Mouse (Mus musculus) testis, adult 2 months (tissue): Measurements from ENCODE around the gene Uqcrh. TPM values are rescaled to one million over a fixed set of nuclear protein-coding genes. Genes with fewer than 3 reads are reported as not detected.

Experiments used
- H3K27ac ChIP-seq: fragments of 200-500 bp; 2 replicates; pipeline ENCODE4 v1.5.1; 2012; ENCODE audit warnings: low read depth, low read length; ENCODE audit not compliant: control insufficient read depth, insufficient read depth
- H3K27me3 ChIP-seq: fragments of 200-500 bp; 2 replicates; pipeline ENCODE4 v1.6.1; 2012; ENCODE audit warnings: mild to moderate bottlenecking, low read length, moderate library complexity; ENCODE audit not compliant: control insufficient read depth, insufficient read depth
- H3K36me3 ChIP-seq: fragments of 200-500 bp; 2 replicates; pipeline ENCODE4 v1.6.1; 2012; ENCODE audit warnings: mild to moderate bottlenecking, low read length; ENCODE audit not compliant: control insufficient read depth, insufficient read depth
- H3K4me1 ChIP-seq: fragments of 200-500 bp; 2 replicates; pipeline ENCODE4 v1.6.1; 2012; ENCODE audit warnings: low read length; ENCODE audit not compliant: control insufficient read depth, insufficient read depth
- H3K4me3 ChIP-seq: fragments of 200-500 bp; 2 replicates; pipeline ENCODE4 v1.5.1; 2012; ENCODE audit warnings: low read depth, mild to moderate bottlenecking, low read length, moderate library complexity, mixed read lengths; ENCODE audit not compliant: control insufficient read depth
- CTCF ChIP-seq: fragments of 200-500 bp; IDR thresholded peaks from 2 replicates; pipeline ENCODE4 v1.5.1; 2012; ENCODE audit warnings: low read depth, mild to moderate bottlenecking, inconsistent platforms, low read length, moderate library complexity; ENCODE audit not compliant: control insufficient read depth, insufficient read depth, insufficient replicate concordance
- POLR2A ChIP-seq: fragments of 200-500 bp; IDR thresholded peaks from 2 replicates; pipeline ENCODE4 v1.6.1; 2012; ENCODE audit warnings: low read depth, mild to moderate bottlenecking, inconsistent platforms, low read length, moderate library complexity; ENCODE audit not compliant: control insufficient read depth
- polyA plus RNA-seq: library from polyadenylated mRNA; depleted of rRNA; stranded (reverse); fragments of >200 nt; gene quantifications from 2 replicates; pipeline ENCODE4 v1.2.3, GENCODE M21; 2012

Uqcrh gene
- polyA plus RNA-seq, 1 experiment, result 112 TPM

GRCm38 (mm10) chr4:116053399-116053961 is 21.4 kb downstream of the Uqcrh start, which contains the start of gene Nsun4:
Gene Nsun4, minus strand, starts transcription at chr4:116053876.
- H3K4me1 ChIP-seq, result no peaks in the 10 kb centered on the region
- no peaks in the 10 kb centered on the region for H3K27me3 ChIP-seq
- peak within 1 kb of the TSS; percentile 84 for H3K27ac ChIP-seq
- no peaks in the 10 kb centered on the region for H3K36me3 ChIP-seq
- TF ChIP-seq CTCF (no peak), POLR2A (peak; percentile 86)
- peak within 1 kb of the TSS; percentile 91 for H3K4me3 ChIP-seq

GRCm38 (mm10) chr4:116052526-116053293 is 22.2 kb downstream of the Uqcrh start:
- Histone ChIP-seq H3K36me3 (no peaks in the 10 kb centered on the region), H3K4me1 (no peaks in the 10 kb centered on the region), H3K27ac (peak overlapping the region; percentile 84), H3K4me3 (peak overlapping the region; percentile 91), H3K27me3 (no peaks in the 10 kb centered on the region)
- no peak for TF ChIP-seq CTCF
- TF ChIP-seq POLR2A, result no peak

- no peak overlapping the region for H3K27ac ChIP-seq
- TF ChIP-seq CTCF (no peak), POLR2A (no peak)
- no peak overlapping the region for H3K4me3 ChIP-seq
Observed at GRCm38 (mm10) chr4:116049211-116049610, 25.7 kb downstream of the Uqcrh start.

GRCm38 (mm10) chr4:116048130-116048920 is 26.5 kb downstream of the Uqcrh start:
- H3K4me3 ChIP-seq, result peak overlapping the region; percentile 28
- no peaks in the 10 kb centered on the region for H3K27me3 ChIP-seq
- TF ChIP-seq CTCF, result no peak
- TF ChIP-seq POLR2A, result no peak
- no peaks in the 10 kb centered on the region for H3K36me3 ChIP-seq
- no peak overlapping the region for H3K27ac ChIP-seq
- H3K4me1 ChIP-seq, result no peaks in the 10 kb centered on the region

More at GRCm38 (mm10) chr4:116049211-116049610, 25.7 kb downstream of the Uqcrh start:
- H3K27me3 ChIP-seq, result no peaks in the 10 kb centered on the region
- no peaks in the 10 kb centered on the region for H3K36me3 ChIP-seq
- H3K4me1 ChIP-seq, result no peaks in the 10 kb centered on the region

- H3K4me1 ChIP-seq, result no peaks in the 10 kb centered on the region
- no peaks in the 10 kb centered on the region for H3K27me3 ChIP-seq
- H3K36me3 ChIP-seq, result no peaks in the 10 kb centered on the region
- TF ChIP-seq CTCF (no peak), POLR2A (no peak)
- no peak overlapping the region for H3K27ac ChIP-seq
- no peak overlapping the region for H3K4me3 ChIP-seq
Observed at GRCm38 (mm10) chr4:116047681-116048080, 27.2 kb downstream of the Uqcrh start.

GRCm38 (mm10) chr4:116046604-116047003 is 28.3 kb downstream of the Uqcrh start:
- no peaks in the 10 kb centered on the region for H3K27me3 ChIP-seq
- no peaks in the 10 kb centered on the region for H3K36me3 ChIP-seq
- no peaks in the 10 kb centered on the region for H3K4me1 ChIP-seq
- no peak overlapping the region for H3K4me3 ChIP-seq
- TF ChIP-seq CTCF, result no peak
- TF ChIP-seq POLR2A, result no peak
- H3K27ac ChIP-seq, result no peak overlapping the region

- no peaks in the 10 kb centered on the region for H3K27me3 ChIP-seq
- no peaks in the 10 kb centered on the region for H3K4me1 ChIP-seq
- TF ChIP-seq CTCF (no peak), POLR2A (no peak)
- H3K4me3 ChIP-seq, result no peak overlapping the region
- no peak overlapping the region for H3K27ac ChIP-seq
- H3K36me3 ChIP-seq, result no peaks in the 10 kb centered on the region
Observed at GRCm38 (mm10) chr4:116042186-116042585, 32.7 kb downstream of the Uqcrh start.
